Mouse (Mus musculus) cerebellum, adult 11 months (tissue): ENCODE results near the gene Prkd1.

Experiments used
- DNase-seq: peaks from one replicate; pipeline ENCODE4 v3.0.0; 2022

The Prkd1 gene

DNA sequence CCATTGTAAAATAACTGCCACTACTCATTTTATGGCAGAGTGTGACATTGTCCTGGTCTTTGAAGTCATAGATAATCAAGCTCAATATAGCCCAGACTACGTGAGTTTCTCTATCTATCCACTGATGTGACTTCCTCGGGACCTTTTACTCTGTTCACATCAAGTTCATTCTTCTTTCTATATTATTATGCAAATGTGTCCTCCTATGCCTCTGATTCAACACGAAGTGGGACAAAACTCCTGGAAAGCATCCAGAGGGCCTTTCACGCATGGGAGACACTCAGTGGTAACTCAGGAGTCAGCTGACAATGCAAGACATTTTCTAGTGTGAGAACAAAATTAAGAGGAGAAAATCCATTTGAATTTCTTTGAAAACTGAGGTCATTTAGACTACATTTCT is 315.7 kb downstream of the Prkd1 start:
- DNase-seq = no peak

DNA sequence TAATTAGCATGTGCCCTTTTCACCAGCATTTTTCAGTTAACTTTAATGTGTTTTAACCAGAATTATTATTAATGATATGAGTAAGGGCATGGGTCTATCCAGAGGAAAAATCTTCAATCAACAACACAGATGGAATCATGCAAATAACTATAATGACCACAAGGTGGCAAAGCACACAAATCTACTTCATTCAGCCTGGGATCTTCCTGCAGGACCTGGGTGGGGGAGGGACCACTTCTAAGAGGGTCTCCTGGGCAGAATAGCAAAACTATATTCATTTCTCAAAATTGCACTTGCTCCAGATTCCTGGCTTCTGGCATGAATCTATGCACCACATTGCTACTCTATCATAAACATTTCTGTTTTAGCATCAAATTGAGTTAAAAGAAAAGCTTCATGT is 334.3 kb downstream of the Prkd1 start:
- no peak for DNase-seq

DNA sequence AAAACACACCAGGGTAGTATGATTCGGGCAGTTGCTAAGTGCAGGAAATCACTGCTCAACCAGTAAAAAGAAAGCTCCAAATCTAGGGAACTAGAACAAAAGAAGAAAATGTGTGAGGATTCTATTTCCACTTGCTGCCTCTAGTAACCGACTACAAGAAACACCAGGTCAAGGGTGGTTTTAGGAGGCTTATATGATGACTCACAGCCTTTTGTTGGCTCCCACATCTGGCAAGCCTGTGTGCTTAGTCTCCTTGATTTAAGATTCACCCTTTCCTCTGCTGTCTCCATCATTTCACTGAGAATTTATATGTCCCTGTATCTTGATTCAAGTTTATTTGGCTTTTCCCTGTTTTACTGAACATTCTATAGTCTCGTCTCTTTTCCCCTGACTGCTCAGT is 339.6 kb downstream of the Prkd1 start:
- DNase-seq = no peak

DNA sequence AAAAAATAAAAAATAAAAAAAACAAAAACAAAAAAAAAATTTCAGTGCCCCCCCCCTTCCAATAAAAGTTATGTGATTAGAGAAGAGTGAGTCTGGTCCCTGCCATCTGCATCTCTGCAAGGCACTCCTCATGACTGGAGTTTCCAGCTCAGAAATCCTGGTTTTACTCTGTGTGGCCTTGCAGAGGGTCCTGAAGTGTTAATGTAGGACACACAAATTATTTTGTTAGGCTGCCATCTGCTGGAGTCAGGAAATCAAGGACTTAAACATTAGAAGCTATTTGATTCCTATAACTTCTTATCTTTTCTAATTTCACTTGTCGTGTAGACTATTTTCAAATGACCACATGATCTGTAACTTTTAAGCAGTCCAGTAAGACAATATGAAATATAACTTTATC is 347.6 kb downstream of the Prkd1 start:
- DNase-seq = no peak

DNA sequence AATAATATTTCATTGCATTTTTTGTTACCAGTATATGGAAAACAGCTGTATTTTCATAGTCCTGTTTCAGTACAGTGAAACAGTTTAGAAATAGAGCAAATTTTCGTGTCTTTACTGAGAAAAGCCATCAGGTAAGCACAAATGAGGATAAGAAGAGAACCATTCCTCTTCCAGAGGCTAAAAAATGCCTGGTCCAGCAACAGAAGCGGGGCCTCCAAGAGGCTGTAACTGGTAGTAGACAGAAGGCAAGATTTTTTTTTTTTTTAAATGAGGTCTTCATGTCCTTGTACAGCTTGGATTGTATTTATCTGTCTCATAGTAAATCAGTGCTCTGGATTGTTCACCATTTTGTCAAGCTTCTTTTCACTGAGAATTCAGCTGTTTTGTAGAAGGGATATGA is 352.8 kb downstream of the Prkd1 start:
- DNase-seq = no peak

DNA sequence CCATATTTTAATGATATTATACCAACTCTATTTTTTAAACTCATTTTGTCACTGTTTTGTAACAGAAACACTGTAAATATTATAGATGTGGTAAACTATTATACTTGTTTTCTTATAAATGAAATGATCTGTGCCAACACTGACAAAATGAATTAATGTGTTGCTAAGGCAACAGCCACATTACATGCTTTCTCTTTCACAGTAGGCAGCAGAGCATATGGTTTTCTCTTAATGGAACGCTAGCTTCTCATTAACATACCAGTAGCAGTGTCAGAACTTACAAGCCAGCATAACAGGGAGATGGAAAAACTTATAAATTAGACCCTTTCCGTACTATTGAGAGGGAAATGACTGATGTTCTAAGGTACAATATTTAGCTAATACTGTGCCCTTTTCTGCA is 353.3 kb downstream of the Prkd1 start:
- no peak for DNase-seq

DNA sequence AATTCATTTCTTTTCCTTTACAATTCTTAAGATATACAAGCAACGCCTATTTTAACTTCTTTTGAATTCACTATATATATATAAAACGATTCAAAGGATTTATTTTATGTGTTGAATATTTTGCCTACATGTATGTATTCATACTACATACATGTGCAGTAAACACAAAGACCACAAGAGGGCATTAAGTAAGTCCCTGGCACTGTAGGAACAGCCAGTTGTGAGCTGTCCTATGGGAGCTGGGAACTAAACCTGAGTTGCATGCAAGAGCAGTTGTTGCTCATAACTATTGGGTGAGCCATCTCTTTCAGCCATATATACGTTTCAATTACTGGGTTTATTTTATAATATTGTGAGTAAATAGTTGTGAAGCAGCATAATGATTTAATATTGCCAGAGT is 356.1 kb downstream of the Prkd1 start:
- DNase-seq = no peak
